Mouse (Mus musculus) liver, embryonic 15.5 days (tissue): ENCODE data around the gene Gabrd. TPM values are rescaled to one million over a fixed set of nuclear protein-coding genes. Genes with fewer than 3 reads are reported as not detected.
"Not testable (repeated sequence)": the region's sequence is repeated elsewhere in the genome, so short reads cannot be mapped to it uniquely, and the experiment has no call there.

ENCODE experiments used
- ATAC-seq: fragments of 200-750 bp; cut with Nextera tagmentation; 2 replicates; pipeline ENCODE4 v1.8.0; 2017; ENCODE audit warnings: moderate number of reproducible peaks, mild to moderate bottlenecking, moderate library complexity; ENCODE audit not compliant: insufficient read depth
- H3K27ac ChIP-seq: fragments of 300-500 bp; sonication (generic); replicated peaks from 2 replicates; pipeline ENCODE4 v1.5.1; 2015; ENCODE audit warnings: mild to moderate bottlenecking, inconsistent platforms
- H3K27me3 ChIP-seq: fragments of 300-500 bp; sonication (generic); 2 replicates; pipeline ENCODE4 v1.6.1; 2015; ENCODE audit warnings: mild to moderate bottlenecking, inconsistent platforms
- H3K36me3 ChIP-seq: fragments of 300-500 bp; sonication (generic); replicated peaks from 2 replicates; pipeline ENCODE4 v1.6.1; 2015; ENCODE audit warnings: moderate library complexity, mild to moderate bottlenecking, inconsistent platforms
- H3K4me1 ChIP-seq: fragments of 300-500 bp; sonication (generic); replicated peaks from 2 replicates; pipeline ENCODE4 v1.6.1; 2015; ENCODE audit warnings: inconsistent platforms
- H3K4me2 ChIP-seq: fragments of 300-500 bp; sonication (generic); 2 replicates; pipeline ENCODE4 v1.6.1; 2015; ENCODE audit warnings: moderate library complexity, mild to moderate bottlenecking, inconsistent platforms
- H3K4me3 ChIP-seq: fragments of 300-500 bp; sonication (generic); replicated peaks from 2 replicates; pipeline ENCODE4 v1.5.1; 2015; ENCODE audit warnings: mild to moderate bottlenecking, inconsistent platforms
- H3K9ac ChIP-seq: fragments of 300-500 bp; sonication (generic); 2 replicates; pipeline ENCODE4 v1.6.1; 2015; ENCODE audit warnings: moderate library complexity, mild to moderate bottlenecking, inconsistent platforms
- H3K9me3 ChIP-seq: fragments of 300-500 bp; sonication (generic); replicated peaks from 2 replicates; pipeline ENCODE4 v1.6.1; 2016; ENCODE audit warnings: inconsistent platforms
- WGBS: fragments of 180-500 bp; shearing (Covaris S2); methylation state at CpG from one replicate; pipeline ENCODE4 v1.1.7; 2015; ENCODE audit warnings: mixed read lengths; ENCODE audit not compliant: insufficient replicate concordance; 5-methylcytosine and 5-hydroxymethylcytosine counted together
- polyA plus RNA-seq: library from polyadenylated mRNA; unstranded; fragments of >200 nt; fragmentation: Nextera tagmentation; extraction: Ambion mirVana; gene quantifications from 2 replicates; pipeline ENCODE4 v1.2.1, GENCODE M21; 2015

The Gabrd gene
- polyA plus RNA-seq = not detected in 2 replicates

- WGBS = under 1% methylated on average over 54 of the region's 57 CpGs
- Histone ChIP-seq H3K4me3 (peak within 1 kb of the TSS; percentile 31), H3K4me2 (peak within 1 kb of the TSS; percentile 64), H3K27ac (no peak within 1 kb of the TSS), H3K9me3 (no peaks in the 10 kb centered on the region), H3K9ac (no peak within 1 kb of the TSS), H3K36me3 (no peaks in the 10 kb centered on the region), H3K4me1 (peaks cover 5% of the 10 kb centered on the region; the same call in 1 of the 2 replicates), H3K27me3 (peaks cover 48% of the 10 kb centered on the region)
- no peak for ATAC-seq
Measured at GRCm38 (mm10) chr4:155397511-155398221, at the start of gene Gabrd. TSS of gene Gabrd (minus strand) at chr4:155398112.

GRCm38 (mm10) chr4:155442808-155443207 is 44.9 kb upstream of the Gabrd start:
- no peak overlapping the region for H3K27ac ChIP-seq
- H3K4me3 ChIP-seq = no peak overlapping the region
- H3K27me3 ChIP-seq = no peaks in the 10 kb centered on the region; the same call in 1 of the 2 replicates
- no peaks in the 10 kb centered on the region for H3K36me3 ChIP-seq
- ATAC-seq = no peak
- 56% methylated on average over 3 of the region's 3 CpGs for WGBS
- H3K9ac ChIP-seq = no peak overlapping the region
- H3K4me1 ChIP-seq = no peaks in the 10 kb centered on the region
- H3K4me2 ChIP-seq = no peak overlapping the region
- no peaks in the 10 kb centered on the region for H3K9me3 ChIP-seq

GRCm38 (mm10) chr4:155433993-155434392 is 36.1 kb upstream of the Gabrd start:
- H3K36me3 ChIP-seq = no peaks in the 10 kb centered on the region
- no peak for ATAC-seq
- H3K27me3 ChIP-seq = no peaks in the 10 kb centered on the region
- no peak overlapping the region for H3K27ac ChIP-seq
- H3K9me3 ChIP-seq = no peaks in the 10 kb centered on the region
- no peak overlapping the region for H3K4me3 ChIP-seq
- no peaks in the 10 kb centered on the region for H3K4me1 ChIP-seq
- 56% methylated on average over 5 of the region's 5 CpGs for WGBS
- H3K4me2 ChIP-seq = no peak overlapping the region
- H3K9ac ChIP-seq = no peak overlapping the region

GRCm38 (mm10) chr4:155432358-155432757 is 34.4 kb upstream of the Gabrd start:
- WGBS = 62% methylated on average over 6 of the region's 6 CpGs
- Histone ChIP-seq H3K9ac (no peak overlapping the region), H3K4me1 (no peaks in the 10 kb centered on the region), H3K4me3 (no peak overlapping the region), H3K9me3 (no peaks in the 10 kb centered on the region), H3K27me3 (no peaks in the 10 kb centered on the region), H3K36me3 (no peaks in the 10 kb centered on the region), H3K4me2 (no peak overlapping the region), H3K27ac (no peak overlapping the region)
- ATAC-seq = no peak

DNA sequence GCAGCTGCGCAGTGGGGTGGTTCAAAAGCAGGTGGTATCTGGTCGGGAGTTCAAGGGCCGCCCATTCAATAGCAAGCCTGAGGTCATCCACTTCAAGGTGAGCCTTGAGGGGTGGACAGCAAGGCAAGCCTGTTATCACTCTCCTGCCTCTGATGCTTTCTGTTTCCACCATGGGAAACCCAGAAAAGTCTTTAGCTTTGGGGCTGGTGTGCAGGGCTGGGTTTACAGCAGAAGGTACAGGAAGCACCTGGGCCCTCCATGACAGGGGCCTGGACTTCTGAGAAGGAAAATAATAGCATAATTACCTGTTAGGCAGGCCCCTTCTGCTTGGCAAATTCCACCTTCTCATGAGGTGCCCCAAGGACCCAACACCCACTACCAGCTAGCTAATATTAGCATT is 31.3 kb upstream of the Gabrd start:
- no peak for ATAC-seq
- WGBS = 61% methylated on average over 3 of the region's 3 CpGs
- no peak overlapping the region for H3K9ac ChIP-seq

GRCm38 (mm10) chr4:155428442-155428841 is 30.5 kb upstream of the Gabrd start:
- H3K27me3 ChIP-seq = no peaks in the 10 kb centered on the region
- H3K4me3 ChIP-seq = no peak overlapping the region
- H3K4me1 ChIP-seq = no peaks in the 10 kb centered on the region
- no peaks in the 10 kb centered on the region for H3K36me3 ChIP-seq
- no peak overlapping the region for H3K4me2 ChIP-seq
- H3K9me3 ChIP-seq = no peaks in the 10 kb centered on the region
- no peak overlapping the region for H3K27ac ChIP-seq
- H3K9ac ChIP-seq = no peak overlapping the region
- no peak for ATAC-seq

More for the DNA sequence above, 31.3 kb upstream of the Gabrd start:
- no peaks in the 10 kb centered on the region for H3K36me3 ChIP-seq
- no peaks in the 10 kb centered on the region for H3K4me1 ChIP-seq
- no peak overlapping the region for H3K27ac ChIP-seq
- no peak overlapping the region for H3K4me3 ChIP-seq
- H3K27me3 ChIP-seq = no peaks in the 10 kb centered on the region
- H3K4me2 ChIP-seq = no peak overlapping the region
- H3K9me3 ChIP-seq = no peaks in the 10 kb centered on the region

- no peak for ATAC-seq
- H3K4me2 ChIP-seq = no peak overlapping the region
- no peaks in the 10 kb centered on the region for H3K9me3 ChIP-seq
- H3K4me1 ChIP-seq = no peaks in the 10 kb centered on the region
- WGBS = 49% methylated on average over 6 of the region's 6 CpGs
- H3K27ac ChIP-seq = no peak overlapping the region
- H3K36me3 ChIP-seq = no peaks in the 10 kb centered on the region
- H3K27me3 ChIP-seq = no peaks in the 10 kb centered on the region
- H3K9ac ChIP-seq = no peak overlapping the region
- no peak overlapping the region for H3K4me3 ChIP-seq
Measured at GRCm38 (mm10) chr4:155426272-155426671, 28.4 kb upstream of the Gabrd start.

- H3K27me3 ChIP-seq = no peaks in the 10 kb centered on the region
- H3K36me3 ChIP-seq = no peaks in the 10 kb centered on the region
- no peak overlapping the region for H3K27ac ChIP-seq
- no peak overlapping the region for H3K4me3 ChIP-seq
- whole genome bisulfite sequencing = 58% methylated on average over 5 of the region's 5 CpGs
- no peak overlapping the region for H3K4me2 ChIP-seq
- H3K4me1 ChIP-seq = no peaks in the 10 kb centered on the region
- H3K9me3 ChIP-seq = no peaks in the 10 kb centered on the region
- no peak overlapping the region for H3K9ac ChIP-seq
- ATAC-seq = no peak
Measured at GRCm38 (mm10) chr4:155423988-155424387, 26.1 kb upstream of the Gabrd start.

DNA sequence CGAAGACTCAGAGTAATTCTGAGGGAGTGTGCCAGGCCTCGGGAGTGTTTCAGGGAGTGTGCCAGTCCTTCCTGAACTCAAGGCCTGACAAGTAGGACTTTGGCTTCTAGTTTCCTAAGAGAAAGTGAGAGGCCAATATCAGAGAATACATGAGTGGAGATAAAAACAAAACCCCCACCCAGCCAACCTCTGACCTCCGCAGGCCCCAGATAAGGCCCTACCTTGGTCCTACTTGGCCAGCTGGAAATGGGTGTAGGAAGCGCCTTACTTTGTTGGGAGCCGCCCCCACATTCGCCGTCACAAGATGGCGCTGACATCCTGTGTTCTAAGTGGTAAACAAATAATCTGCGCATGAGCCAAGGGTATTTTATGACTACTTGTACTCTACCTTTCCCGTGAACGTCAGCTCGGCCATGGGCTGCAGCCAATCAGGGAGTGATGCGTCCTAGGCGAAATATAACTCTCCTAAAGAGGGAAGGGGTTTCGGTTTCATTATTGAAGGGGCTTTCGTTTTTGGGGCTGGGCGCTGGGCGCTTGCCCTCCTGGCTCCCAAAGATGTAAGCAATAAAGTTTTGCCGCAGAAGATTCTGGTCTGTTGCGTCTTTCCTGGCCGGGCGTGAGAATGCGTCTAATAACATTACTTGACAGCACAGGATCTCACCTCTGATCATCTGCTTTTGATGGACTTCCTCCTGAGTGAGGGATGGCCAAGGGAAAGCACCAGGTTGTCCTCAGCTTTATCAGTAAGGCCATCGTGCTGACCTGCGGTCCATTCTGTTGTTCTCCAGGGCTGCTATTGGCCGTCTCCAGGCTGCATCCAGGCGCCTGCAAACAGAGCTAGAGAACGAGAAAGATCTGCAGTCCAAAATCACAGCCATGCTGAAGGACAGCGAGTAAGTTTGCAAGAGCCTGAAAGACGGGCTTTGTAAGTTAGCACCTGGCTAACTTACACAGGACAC is 23.8 kb upstream of the Gabrd start:
- not testable (repeated sequence) for H3K4me3 ChIP-seq, H3K27me3 ChIP-seq, H3K4me2 ChIP-seq, H3K9ac ChIP-seq, ATAC-seq, H3K36me3 ChIP-seq, H3K27ac ChIP-seq, H3K4me1 ChIP-seq, H3K9me3 ChIP-seq
- 65% methylated on average over 23 of the region's 30 CpGs for WGBS

DNA sequence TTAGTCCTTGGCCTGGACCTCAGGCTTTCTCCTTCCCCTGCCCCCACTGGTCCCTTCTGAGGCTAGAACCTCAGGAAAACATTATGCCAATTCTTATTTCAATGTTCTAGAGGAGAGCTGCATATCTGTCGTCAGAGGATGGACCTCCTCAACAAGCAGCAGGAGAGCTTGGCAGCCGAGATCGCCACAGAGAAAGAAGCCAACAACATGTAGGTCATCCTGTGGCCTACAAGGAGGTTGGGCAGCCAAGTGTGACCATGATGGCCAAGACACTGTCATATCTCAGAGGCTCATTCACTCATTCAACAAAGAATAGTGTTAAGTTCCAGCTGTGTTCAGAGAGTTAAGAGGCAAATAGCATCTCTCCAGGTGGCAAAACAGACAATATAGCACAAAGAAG is 22.2 kb upstream of the Gabrd start:
- Histone ChIP-seq H3K4me3 (no peak overlapping the region), H3K9ac (no peak overlapping the region)
- ATAC-seq = no peak

DNA sequence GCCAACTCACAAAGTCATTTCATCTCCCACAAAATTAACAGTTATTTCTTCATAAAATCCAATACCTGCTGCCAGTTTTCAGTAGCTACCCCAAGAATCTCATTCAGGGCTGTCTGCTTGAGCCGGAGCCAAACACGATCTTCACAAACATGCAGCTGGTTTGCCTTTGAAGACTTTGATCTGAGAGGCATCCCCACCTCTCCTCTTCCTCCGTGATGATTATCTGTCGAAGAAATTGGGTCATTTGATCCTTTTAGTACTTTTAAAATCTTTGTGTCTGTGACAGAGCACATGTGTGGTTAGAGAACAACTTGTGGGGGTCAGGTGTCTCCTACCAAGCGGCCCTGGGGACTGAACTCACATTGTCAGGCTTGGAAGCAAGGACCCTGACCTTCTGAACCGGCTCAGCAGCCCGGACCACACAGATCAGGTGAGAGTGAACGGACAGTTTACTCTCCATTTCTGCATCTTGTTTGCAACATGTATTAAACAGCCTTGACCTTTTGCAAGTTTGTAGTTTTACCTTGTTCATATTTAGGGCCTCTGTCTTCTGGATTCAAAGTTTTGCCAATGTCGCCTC is 16.8 kb upstream of the Gabrd start:
- Histone ChIP-seq H3K9ac (no peak overlapping the region), H3K9me3 (no peaks in the 10 kb centered on the region), H3K36me3 (no peaks in the 10 kb centered on the region), H3K27me3 (0 out of 2 replicates have a peak, but pooled peaks cover 4% of the 10 kb centered on the region), H3K4me3 (no peak overlapping the region), H3K4me1 (no peaks in the 10 kb centered on the region), H3K27ac (no peak overlapping the region), H3K4me2 (no peak overlapping the region)
- no peak for ATAC-seq
- WGBS = 59% methylated on average over 9 of the region's 9 CpGs

More for the DNA sequence above, 22.2 kb upstream of the Gabrd start:
- Histone ChIP-seq H3K9me3 (no peaks in the 10 kb centered on the region), H3K27ac (no peak overlapping the region), H3K36me3 (no peaks in the 10 kb centered on the region), H3K4me2 (no peak overlapping the region), H3K27me3 (no peaks in the 10 kb centered on the region), H3K4me1 (no peaks in the 10 kb centered on the region)
- 65% methylated on average over 3 of the region's 3 CpGs for WGBS
